Mouse (Mus musculus) subcutaneous adipose tissue, adult 2 months (tissue): ENCODE measurements around the gene Rhox2c. TPM values are rescaled to one million over a fixed set of nuclear protein-coding genes. Genes with fewer than 3 reads are reported as not detected.

ENCODE experiments used
- polyA plus RNA-seq: library from polyadenylated mRNA; depleted of rRNA; stranded (reverse); fragments of >200 nt; gene quantifications from 2 replicates; pipeline ENCODE4 v1.2.3, GENCODE M21; 2012; ENCODE audit warnings: low replicate concordance; rRNA removed

The Rhox2c gene
- polyA plus RNA-seq = not detected in 2 replicates

DNA sequence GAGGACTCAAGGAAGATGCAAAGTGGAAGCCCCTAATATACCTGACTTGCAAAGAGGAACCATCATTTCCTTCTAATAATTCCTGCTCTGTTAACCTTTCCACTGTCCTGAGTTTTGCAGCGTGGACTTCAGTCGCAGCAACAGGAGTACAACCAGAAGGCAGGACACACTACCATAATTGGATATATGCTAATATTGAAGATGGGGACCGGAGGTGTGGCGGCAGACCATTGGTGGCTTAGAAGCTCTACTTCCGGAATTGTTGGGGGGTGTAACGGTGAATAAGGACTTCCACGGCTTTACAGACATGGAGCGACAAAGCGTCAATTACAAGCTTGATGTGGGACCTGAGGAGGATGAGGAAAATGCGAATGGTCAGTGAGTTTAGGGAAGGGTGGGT is at the start of gene Rhox2c:
TSS of gene Rhox2c (plus strand) at position 301 of the 400 bp plus-strand sequence.

DNA sequence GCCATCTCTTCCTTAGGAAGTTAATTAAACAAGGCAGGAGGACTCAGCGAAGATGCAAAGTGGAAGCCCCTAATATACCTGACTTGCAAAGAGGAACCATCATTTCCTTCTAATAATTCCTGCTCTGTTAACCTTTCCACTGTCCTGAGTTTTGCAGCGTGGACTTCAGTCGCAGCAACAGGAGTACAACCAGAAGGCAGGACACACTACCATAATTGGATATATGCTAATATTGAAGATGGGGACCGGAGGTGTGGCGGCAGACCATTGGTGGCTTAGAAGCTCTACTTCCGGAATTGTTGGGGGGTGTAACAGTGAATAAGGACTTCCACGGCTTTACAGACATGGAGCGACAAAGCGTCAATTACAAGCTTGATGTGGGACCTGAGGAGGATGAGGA is 41.7 kb upstream of the Rhox2c start, which contains the start of gene Rhox2b:
TSS of gene Rhox2b (plus strand) at position 301 of the 400 bp plus-strand sequence.

DNA sequence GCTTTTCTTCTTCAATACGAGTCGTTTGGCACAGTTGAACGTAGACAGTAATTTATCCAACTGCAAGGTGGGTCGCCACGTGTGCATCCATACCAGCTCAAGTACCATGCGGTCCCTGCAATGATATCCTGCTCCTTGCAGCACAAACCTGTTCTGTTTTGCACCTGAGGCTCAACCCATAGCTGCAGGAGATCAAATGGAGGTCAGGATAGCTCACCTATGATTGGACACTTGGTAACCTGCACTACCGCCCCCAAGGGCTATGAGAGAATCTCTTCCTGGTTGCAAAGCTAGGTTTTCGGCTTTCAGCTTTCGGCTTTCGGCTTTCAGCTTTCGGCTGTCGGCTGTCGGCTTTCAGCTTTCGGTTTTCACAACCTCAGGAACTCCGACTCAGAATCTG is 21.3 kb upstream of the Rhox2c start, which contains the start of gene Rhox4b:
TSS of gene Rhox4b (plus strand) at position 301 of the 400 bp plus-strand sequence.

DNA sequence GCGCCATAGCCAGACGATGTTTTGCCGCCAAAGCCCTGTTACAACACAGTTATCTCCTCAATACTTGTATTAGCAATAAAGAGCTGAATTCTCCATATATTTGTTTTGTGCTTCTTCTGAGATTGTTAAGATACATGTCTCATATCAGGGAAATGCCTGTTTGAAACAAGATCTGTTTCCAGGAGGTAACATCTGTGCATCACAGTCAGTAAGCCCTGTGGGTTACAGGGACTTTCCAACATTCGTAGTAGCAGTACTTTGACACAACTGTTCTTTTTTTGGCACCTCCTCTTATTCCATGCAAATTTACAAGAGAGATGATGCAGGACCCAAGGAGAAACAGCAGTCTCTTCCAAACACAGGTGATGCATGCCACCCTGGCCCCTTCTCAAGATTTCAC is 4.8 kb downstream of the Rhox2c start, which contains the start of gene Rhox3c:
TSS of gene Rhox3c (plus strand) at position 301 of the 400 bp plus-strand sequence.

DNA sequence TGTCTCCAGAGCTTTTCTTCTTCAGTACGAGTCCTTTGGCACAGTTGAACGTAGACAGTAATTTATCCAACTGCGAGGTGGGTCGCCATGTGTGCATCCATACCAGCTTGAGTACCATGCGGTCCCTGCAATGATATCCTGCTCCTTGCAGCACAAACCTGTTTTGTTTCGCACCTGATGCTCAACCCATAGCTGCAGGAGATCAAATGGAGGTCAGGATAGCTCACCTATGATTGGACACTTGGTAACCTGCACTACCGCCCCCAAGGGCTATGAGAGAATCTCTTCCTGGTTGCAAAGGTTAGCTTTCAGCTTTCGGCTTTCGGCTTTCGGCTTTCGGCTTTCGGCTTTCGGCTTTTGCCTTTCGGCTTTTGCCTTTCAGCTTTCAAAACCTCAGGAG is 26.6 kb downstream of the Rhox2c start, which contains the start of gene Rhox4c:
TSS of gene Rhox4c (plus strand) at position 301 of the 400 bp plus-strand sequence.

DNA sequence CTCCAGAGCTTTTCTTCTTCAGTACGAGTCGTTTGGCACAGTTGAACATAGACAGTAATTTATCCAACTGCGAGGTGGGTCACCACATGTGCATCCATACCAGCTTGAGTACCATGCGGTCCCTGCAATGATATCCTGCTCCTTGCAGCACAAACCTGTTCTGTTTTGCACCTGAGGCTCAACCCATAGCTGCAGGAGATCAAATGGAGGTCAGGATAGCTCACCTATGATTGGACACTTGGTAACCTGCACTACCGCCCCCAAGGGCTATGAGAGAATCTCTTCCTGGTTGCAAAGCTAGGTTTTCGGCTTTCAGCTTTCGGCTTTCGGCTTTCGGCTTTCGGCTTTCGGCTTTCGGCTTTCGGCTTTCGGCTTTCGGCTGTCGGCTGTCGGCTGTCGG is 60.6 kb downstream of the Rhox2c start, which contains the start of gene Rhox4d:
TSS of gene Rhox4d (plus strand) at position 301 of the 400 bp plus-strand sequence.

Other genes with a start within 250 kb of the Rhox2c start
- gene Gm9, start 242.6 kb upstream of the Rhox2c start, polyA plus RNA-seq = not detected in 2 replicates
- gene Rhox1, start 231.4 kb upstream of the Rhox2c start, polyA plus RNA-seq = not detected in 2 replicates
- not detected in 2 replicates for gene Rhox2a, start 208.7 kb upstream of the Rhox2c start, polyA plus RNA-seq
- not detected in 2 replicates for gene Rhox3a, start 203.8 kb upstream of the Rhox2c start, polyA plus RNA-seq
- gene Rhox4a, start 188.3 kb upstream of the Rhox2c start, polyA plus RNA-seq = not detected in 2 replicates
- not detected in 2 replicates for gene Rhox3a2, start 73.7 kb upstream of the Rhox2c start, polyA plus RNA-seq
- not detected in 2 replicates for gene Rhox4a2, start 62.8 kb upstream of the Rhox2c start, polyA plus RNA-seq
- not detected in 2 replicates for gene Rhox2b, start 41.6 kb upstream of the Rhox2c start, polyA plus RNA-seq
- not detected in 2 replicates for gene Rhox4b, start 21.2 kb upstream of the Rhox2c start, polyA plus RNA-seq
- not detected in 2 replicates for gene Rhox3c, start 4.9 kb downstream of the Rhox2c start, polyA plus RNA-seq
- gene Rhox4c, start 26.7 kb downstream of the Rhox2c start, polyA plus RNA-seq = not detected in 2 replicates
- gene Rhox2d, start 39.7 kb downstream of the Rhox2c start, polyA plus RNA-seq = not detected in 2 replicates
- gene Rhox4d, start 60.7 kb downstream of the Rhox2c start, polyA plus RNA-seq = not detected in 2 replicates
- gene Rhox2e, start 76.8 kb downstream of the Rhox2c start, polyA plus RNA-seq = not detected in 2 replicates
- not detected in 2 replicates for gene Rhox3e, start 88.3 kb downstream of the Rhox2c start, polyA plus RNA-seq
- not detected in 2 replicates for gene Rhox4e, start 103.7 kb downstream of the Rhox2c start, polyA plus RNA-seq
- gene Rhox2f, start 117.7 kb downstream of the Rhox2c start, polyA plus RNA-seq = not detected in 2 replicates
- gene Rhox3f, start 127.3 kb downstream of the Rhox2c start, polyA plus RNA-seq = not detected in 2 replicates
- gene Rhox4f, start 154.0 kb downstream of the Rhox2c start, polyA plus RNA-seq = not detected in 2 replicates
- gene Rhox3g, start 174.9 kb downstream of the Rhox2c start, polyA plus RNA-seq = not detected in 2 replicates
- gene Rhox2g, start 189.8 kb downstream of the Rhox2c start, polyA plus RNA-seq = not detected in 2 replicates
- not detected in 2 replicates for gene Rhox4g, start 197.6 kb downstream of the Rhox2c start, polyA plus RNA-seq
- not detected in 2 replicates for gene Rhox3h, start 215.1 kb downstream of the Rhox2c start, polyA plus RNA-seq
- gene Rhox2h, start 219.6 kb downstream of the Rhox2c start, polyA plus RNA-seq = not detected in 2 replicates